Mouse (Mus musculus): ENCODE data around the gene Efcab11.

Efcab11 gene

GRCm38 (mm10) chr12:99681681-99682080, 202.6 kb downstream of the Efcab11 start:
- DNase-seq (ENCODE audit: low spot score in 2 of 2), result no peak

GRCm38 (mm10) chr12:99671866-99672191, 212.4 kb downstream of the Efcab11 start:
- no peak for DNase-seq (ENCODE audit: low spot score in 2 of 2)

- DNase-seq (ENCODE audit: low spot score in 2 of 2), result no peak
Measured at GRCm38 (mm10) chr12:99671162-99671865, 212.9 kb downstream of the Efcab11 start.

- DNase-seq (ENCODE audit: low spot score in 2 of 2), result no peak
Measured at GRCm38 (mm10) chr12:99670762-99671152, 213.5 kb downstream of the Efcab11 start.

- DNase-seq (ENCODE audit: low spot score in 2 of 2), result no peak
Measured at GRCm38 (mm10) chr12:99669976-99670761, 214.1 kb downstream of the Efcab11 start.

GRCm38 (mm10) chr12:99654991-99655880, 229.0 kb downstream of the Efcab11 start:
- DNase-seq (ENCODE audit: low spot score in 2 of 2), result no peak

- DNase-seq (ENCODE audit: low spot score in 2 of 2), result no peak
Measured at GRCm38 (mm10) chr12:99652459-99652858, 231.8 kb downstream of the Efcab11 start.

- no peak for DNase-seq (ENCODE audit: low spot score in 2 of 2)
Measured at GRCm38 (mm10) chr12:99649732-99650131, 234.5 kb downstream of the Efcab11 start.

GRCm38 (mm10) chr12:99648781-99649180, 235.5 kb downstream of the Efcab11 start:
- no peak for DNase-seq (ENCODE audit: low spot score in 2 of 2)

GRCm38 (mm10) chr12:99646556-99647354, 237.5 kb downstream of the Efcab11 start:
- DNase-seq (ENCODE audit: low spot score in 2 of 2), result peak; percentile 86 to 87

GRCm38 (mm10) chr12:99645418-99645817, 238.8 kb downstream of the Efcab11 start:
- DNase-seq (ENCODE audit: low spot score in 2 of 2), result peak; percentile 34 to 45

- DNase-seq (ENCODE audit: low spot score in 2 of 2), result no peak
Measured at GRCm38 (mm10) chr12:99644966-99645365, 239.3 kb downstream of the Efcab11 start.

Measured in spleen, postnatal 36 days (tissue).